In genomic region chr13:18281084-18281483, GRCm38 (mm10) we compare ENCODE assay signal across 8 mouse cellular contexts.
A peak's percentile ranks its signal among the peaks of the same experiment; 100 is the strongest.
DNase-seq lines count a peak whose midpoint lies in the region; ATAC-seq and TF ChIP-seq lines count a peak whose summit lies in the region.

No protein-coding gene starts in this region.

- intact Hi-C loops in gastrocnemius, adult 2 months (cut with DNase I), result no loop called here

- ATAC-seq in midbrain, embryonic 14.5 days (ENCODE audit: low FRiP score, low TSS enrichment), result peak; percentile 87

- H3K9ac ChIP-seq in midbrain, embryonic 14.5 days (replicated peaks; ENCODE audit: low read length), result no peak overlapping the region

- H3K27ac ChIP-seq in midbrain, embryonic 14.5 days (replicated peaks; ENCODE audit: low read depth, low read length), result peak overlapping the region; percentile 74
- no peak overlapping the region for H3K27ac ChIP-seq in gastrocnemius, adult 2 months

- TF ChIP-seq CTCF in gastrocnemius, adult 2 months (IDR thresholded peaks at IDR 0.05), result no peak

- no peak overlapping the region for H3K4me2 ChIP-seq in midbrain, embryonic 14.5 days (ENCODE audit: low read length)

- H3K36me3 ChIP-seq in midbrain, embryonic 14.5 days (ENCODE audit: control insufficient read depth, insufficient read depth, low read length), result no peaks in the 10 kb centered on the region

- WGBS in midbrain, embryonic 14.5 days, result 2% methylated on average over 3 of the region's 3 CpGs

- no peaks in the 10 kb centered on the region for H3K27me3 ChIP-seq in midbrain, embryonic 14.5 days (ENCODE audit: control insufficient read depth, insufficient read depth, low read length)

- no peaks in the 10 kb centered on the region for H3K9me3 ChIP-seq in midbrain, embryonic 14.5 days (ENCODE audit: control insufficient read depth, low read length)

- peaks cover 23% of the 10 kb centered on the region for H3K4me1 ChIP-seq in midbrain, embryonic 14.5 days (ENCODE audit: control insufficient read depth, insufficient read depth, low read length)

- H3K4me3 ChIP-seq in midbrain, embryonic 14.5 days (replicated peaks; ENCODE audit: low read depth, low read length), result no peak overlapping the region
- no peak overlapping the region for H3K4me3 ChIP-seq in gastrocnemius, adult 2 months

- DNase-seq in layer of hippocampus, adult 18-20 months (ENCODE audit: low spot score in 2 of 2), result peak; percentile 9
- no peak for DNase-seq in layer of hippocampus, adult 9-11 months
- peak; percentile 10 to 19 for DNase-seq in layer of hippocampus, adult 8-10 months (ENCODE audit: low spot score in 2 of 2)
- DNase-seq in midbrain, embryonic 14.5 days, result peak; percentile 83
- DNase-seq in spleen, postnatal 10 days (ENCODE audit: low spot score in 2 of 2), result no peak
- DNase-seq in MN1 (ENCODE audit: low spot score), result no peak
- no peak for DNase-seq in urinary bladder, adult 2 months (ENCODE audit: low spot score)
- DNase-seq in gastrocnemius, adult 2 months, result no peak

Comparison
In these comparisons a context has a peak if more than half of its experiments do, and no peak if none do; other contexts are left out.
1. DNase-seq: peak in layer of hippocampus, adult 18-20 months (2 of 2), layer of hippocampus, adult 8-10 months (2 of 2) and midbrain, embryonic 14.5 days (single experiment); none in layer of hippocampus, adult 9-11 months (single experiment), spleen, postnatal 10 days (0 of 2), MN1 (single experiment), urinary bladder, adult 2 months (single experiment) and gastrocnemius, adult 2 months (single experiment).